ENCODE assay signal across 8 mouse cellular contexts in the genomic region with DNA sequence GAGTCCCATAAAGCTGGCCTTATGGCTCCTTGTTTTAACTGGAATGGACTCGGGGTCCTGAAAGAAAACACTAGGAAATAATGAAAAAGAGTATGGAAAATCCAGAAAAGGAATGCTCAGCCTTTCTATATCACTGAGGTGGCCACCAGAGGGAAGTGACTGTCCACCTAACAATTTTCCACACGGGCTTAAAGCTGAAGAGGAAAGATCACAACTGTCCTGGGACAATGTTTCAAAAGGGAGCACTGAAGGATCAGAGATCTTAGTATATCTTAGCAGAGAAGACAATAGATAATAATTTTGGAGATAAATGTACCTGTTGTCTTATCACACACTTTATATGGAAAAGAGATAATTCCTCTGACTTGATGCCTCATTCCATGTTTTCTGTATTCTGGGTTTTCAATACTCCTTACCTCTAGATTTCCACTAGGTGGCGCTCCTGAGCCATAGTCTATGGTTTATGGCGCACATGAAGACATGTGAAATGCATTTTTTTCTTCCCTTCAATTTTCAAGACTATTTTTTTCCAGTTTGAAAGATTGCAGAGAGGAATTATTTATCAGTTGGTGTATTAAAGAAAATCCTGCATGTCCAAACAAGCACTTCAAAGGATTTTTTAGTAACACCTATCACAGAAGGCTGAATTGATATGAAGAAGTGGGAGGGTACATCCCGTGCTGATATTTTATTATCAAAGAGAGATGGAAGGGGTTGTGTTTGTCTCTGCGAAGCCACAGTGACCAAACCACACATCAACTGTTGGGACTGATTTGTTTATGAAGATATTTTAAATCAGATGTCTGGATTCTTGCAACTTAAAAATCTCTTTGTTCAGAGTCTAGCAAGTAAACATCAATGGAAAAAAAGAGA.
DNase-seq lines count a peak whose midpoint lies in the region; ATAC-seq and TF ChIP-seq lines count a peak whose summit lies in the region.

No protein-coding gene starts in this region.

- H3K36me3 ChIP-seq in liver, postnatal 0 days (replicated peaks; ENCODE audit: insufficient read depth, low read length): no peaks in the 10 kb centered on the region
- H3K36me3 ChIP-seq in neural tube, embryonic 15.5 days: no peaks in the 10 kb centered on the region

- H3K4me1 ChIP-seq in liver, postnatal 0 days (ENCODE audit: insufficient read depth): no peaks in the 10 kb centered on the region
- 0 out of 2 replicates have a peak, but pooled peaks cover 10% of the 10 kb centered on the region for H3K4me1 ChIP-seq in neural tube, embryonic 15.5 days

- H3K9ac ChIP-seq in liver, postnatal 0 days (replicated peaks): no peak overlapping the region
- no peak overlapping the region for H3K9ac ChIP-seq in neural tube, embryonic 15.5 days (replicated peaks)

- 43% methylated on average over 6 of the region's 6 CpGs for whole genome bisulfite sequencing in liver, postnatal 0 days (ENCODE audit: insufficient replicate concordance)
- WGBS in neural tube, embryonic 15.5 days: 43% methylated on average over 6 of the region's 6 CpGs

- peak; percentile 88 for TF ChIP-seq CTCF in liver, postnatal 0 days (IDR thresholded peaks at IDR 0.05; ENCODE audit: low read depth)

- no peak overlapping the region for H3K4me3 ChIP-seq in liver, postnatal 0 days (ENCODE audit: low read depth, low read length)
- H3K4me3 ChIP-seq in neural tube, embryonic 15.5 days (replicated peaks): no peak overlapping the region

- no peak overlapping the region for H3K4me2 ChIP-seq in liver, postnatal 0 days (ENCODE audit: low read depth, low read length)
- H3K4me2 ChIP-seq in neural tube, embryonic 15.5 days: no peak overlapping the region

- H3K9me3 ChIP-seq in liver, postnatal 0 days (ENCODE audit: low read length): no peaks in the 10 kb centered on the region
- H3K9me3 ChIP-seq in neural tube, embryonic 15.5 days (replicated peaks): no peaks in the 10 kb centered on the region

- TF ChIP-seq EP300 in liver, postnatal 0 days (IDR thresholded peaks at IDR 0.05; ENCODE audit: low read depth): no peak

- no peak overlapping the region for H3K27ac ChIP-seq in liver, postnatal 0 days (ENCODE audit: low read depth)
- no peak overlapping the region for H3K27ac ChIP-seq in neural tube, embryonic 15.5 days (replicated peaks)

- no peak for ATAC-seq in liver, postnatal 0 days
- ATAC-seq in neural tube, embryonic 15.5 days (ENCODE audit: low FRiP score): peak; percentile 83; the same call in 1 of the 2 replicates

- DNase-seq in CD4-positive, CD25-positive, alpha-beta regulatory T cell, adult 2 months (ENCODE audit: low read depth, low spot score): peak; percentile 83
- DNase-seq in R1 (ENCODE audit: low read depth, low spot score): peak; percentile 63
- DNase-seq in cerebellum, postnatal 14 days: peak; percentile 89 to 91
- peak; percentile 56 to 75 for DNase-seq in frontal cortex, postnatal 36 days (ENCODE audit: low spot score in 2 of 2)
- peak; percentile 85 for DNase-seq in kidney, postnatal 10 days
- peak; percentile 63 for DNase-seq in liver, postnatal 0 days
- DNase-seq in thymus, postnatal 25 days: peak; percentile 59

- no peaks in the 10 kb centered on the region for H3K27me3 ChIP-seq in liver, postnatal 0 days (ENCODE audit: insufficient read depth, low read length)
- H3K27me3 ChIP-seq in neural tube, embryonic 15.5 days (replicated peaks): no peaks in the 10 kb centered on the region
